Mouse (Mus musculus) midbrain, embryonic 16.5 days (tissue): ENCODE data around the gene Fsd2. TPM values are rescaled to one million over a fixed set of nuclear protein-coding genes. Genes with fewer than 3 reads are reported as not detected.
A peak's percentile ranks its signal among the peaks of the same experiment; 100 is the strongest.

Source experiments
- ATAC-seq: fragments of 200-750 bp; cut with Nextera tagmentation; 2 replicates; pipeline ENCODE4 v1.8.0; 2017; ENCODE audit warnings: moderate TSS enrichment
- H3K27ac ChIP-seq: fragments of 300-500 bp; sonication (generic); 2 replicates; pipeline ENCODE4 v1.5.1; 2014; ENCODE audit warnings: mild to moderate bottlenecking, low read length, mixed read lengths
- H3K27me3 ChIP-seq: fragments of 300-500 bp; sonication (generic); 2 replicates; pipeline ENCODE4 v1.6.1; 2014; ENCODE audit warnings: low read depth, low read length, mixed read lengths; ENCODE audit not compliant: control insufficient read depth, insufficient read depth
- H3K36me3 ChIP-seq: fragments of 300-500 bp; sonication (generic); 2 replicates; pipeline ENCODE4 v1.6.1; 2014; ENCODE audit warnings: mild to moderate bottlenecking, low read length, moderate library complexity, mixed read lengths; ENCODE audit not compliant: control insufficient read depth, insufficient read depth
- H3K4me1 ChIP-seq: fragments of 300-500 bp; sonication (generic); 2 replicates; pipeline ENCODE4 v1.6.1; 2014; ENCODE audit warnings: mild to moderate bottlenecking, low read length, mixed read lengths; ENCODE audit not compliant: control insufficient read depth, insufficient read depth
- H3K4me2 ChIP-seq: fragments of 300-500 bp; sonication (generic); 2 replicates; pipeline ENCODE4 v1.6.1; 2014; ENCODE audit warnings: mild to moderate bottlenecking, low read length, mixed read lengths
- H3K4me3 ChIP-seq: fragments of 300-500 bp; sonication (generic); 2 replicates; pipeline ENCODE4 v1.5.1; 2014; ENCODE audit warnings: low read depth, mild to moderate bottlenecking, low read length, moderate library complexity, mixed read lengths
- H3K9ac ChIP-seq: fragments of 300-500 bp; sonication (generic); 2 replicates; pipeline ENCODE4 v1.6.1; 2014; ENCODE audit warnings: low read depth, low read length, mixed read lengths
- H3K9me3 ChIP-seq: fragments of 300-500 bp; sonication (generic); replicated peaks from 2 replicates; pipeline ENCODE4 v1.6.1; 2014; ENCODE audit warnings: mild to moderate bottlenecking, low read length, mixed read lengths; ENCODE audit not compliant: control insufficient read depth, poor library complexity, severe bottlenecking
- WGBS: fragments of 180-500 bp; shearing (Covaris S2); extraction: QIAGEN DNeasy Blood & Tissue Kit; methylation state at CpG from one replicate; pipeline ENCODE4 v1.1.7; 2014; 5-methylcytosine and 5-hydroxymethylcytosine counted together
- polyA plus RNA-seq: library from polyadenylated mRNA; unstranded; fragments of >200 nt; fragmentation: Nextera tagmentation; extraction: Ambion mirVana; gene quantifications from 2 replicates; pipeline ENCODE4 v1.2.1, GENCODE M21; 2015

The Fsd2 gene
- polyA plus RNA-seq, 1 experiment from 2014 or later = 0.19 TPM

DNA sequence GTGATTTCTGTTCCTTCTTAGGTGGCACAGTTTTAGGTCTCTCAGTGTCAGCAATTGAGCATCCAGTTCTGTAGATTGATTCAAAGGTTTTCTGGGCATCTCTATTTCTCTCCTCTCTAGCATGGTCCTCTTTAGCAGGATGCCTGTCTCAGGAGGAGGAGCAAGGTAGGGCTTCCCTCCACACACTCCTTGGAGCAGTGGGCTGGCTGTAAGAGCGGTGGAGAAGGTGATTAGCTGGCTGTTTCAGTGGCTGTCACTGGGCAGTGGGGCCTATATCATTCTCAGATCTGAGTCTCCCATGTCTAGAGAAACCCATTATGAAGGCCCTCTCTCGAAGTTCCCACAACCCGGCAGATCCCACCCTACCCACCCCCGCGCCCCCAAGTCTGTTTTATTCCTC lies 652 bp upstream of the Fsd2 start:
- Histone ChIP-seq H3K9ac (no peak overlapping the region), H3K36me3 (no peaks in the 10 kb centered on the region), H3K9me3 (no peaks in the 10 kb centered on the region), H3K4me3 (no peak overlapping the region), H3K4me1 (peaks cover 4% of the 10 kb centered on the region), H3K4me2 (no peak overlapping the region), H3K27me3 (no peaks in the 10 kb centered on the region), H3K27ac (no peak overlapping the region)
- no peak for ATAC-seq
- WGBS = 95% methylated on average over 5 of the region's 5 CpGs

- Histone ChIP-seq H3K4me1 (no peaks in the 10 kb centered on the region), H3K27me3 (no peaks in the 10 kb centered on the region), H3K4me3 (no peak overlapping the region), H3K4me2 (no peak overlapping the region), H3K9me3 (no peaks in the 10 kb centered on the region), H3K9ac (no peak overlapping the region), H3K36me3 (no peaks in the 10 kb centered on the region), H3K27ac (no peak overlapping the region)
- ATAC-seq = no peak
- WGBS = 60% methylated on average over 4 of the region's 4 CpGs
Observed at GRCm38 (mm10) chr7:81566332-81566731, 412 bp downstream of the Fsd2 start.

DNA sequence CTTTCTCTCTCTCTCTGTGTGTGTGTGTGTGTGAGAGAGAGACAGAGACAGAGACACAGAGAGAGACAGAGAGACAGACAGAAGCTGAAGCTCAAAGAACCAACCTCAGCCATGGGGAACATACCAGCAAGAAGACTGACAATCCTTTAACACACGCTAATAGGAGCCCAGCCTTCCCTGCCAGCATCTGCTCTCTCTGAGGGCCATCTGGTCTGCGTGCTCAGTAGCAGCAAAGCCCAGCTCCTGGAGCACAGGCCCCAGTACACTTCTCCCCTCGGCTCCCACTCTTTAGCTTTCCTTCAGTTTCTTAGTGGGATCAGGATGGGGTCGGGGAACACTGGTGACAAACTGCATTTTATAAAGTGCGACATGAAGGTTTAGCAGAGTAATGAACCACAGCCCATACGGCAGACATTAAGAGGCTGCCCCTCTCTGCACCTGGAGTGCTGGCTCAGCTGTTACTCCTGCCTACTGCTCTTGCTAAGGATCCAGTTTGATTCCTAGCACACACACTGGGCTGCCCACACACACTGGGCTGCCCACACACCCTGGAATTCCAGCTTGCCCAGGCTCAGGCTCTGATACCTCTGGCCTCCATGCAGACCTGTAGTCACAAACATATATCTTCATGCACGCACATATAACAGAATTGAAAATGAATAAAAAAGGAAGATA lies 1.2 kb downstream of the Fsd2 start:
- Histone ChIP-seq H3K4me3 (no peak overlapping the region), H3K9ac (no peak overlapping the region), H3K9me3 (no peaks in the 10 kb centered on the region), H3K27me3 (no peaks in the 10 kb centered on the region), H3K4me1 (peaks cover 2% of the 10 kb centered on the region; the same call in 1 of the 2 replicates), H3K27ac (no peak overlapping the region), H3K4me2 (no peak overlapping the region), H3K36me3 (no peaks in the 10 kb centered on the region)
- ATAC-seq = no peak
- WGBS = 61% methylated on average over 7 of the region's 7 CpGs

DNA sequence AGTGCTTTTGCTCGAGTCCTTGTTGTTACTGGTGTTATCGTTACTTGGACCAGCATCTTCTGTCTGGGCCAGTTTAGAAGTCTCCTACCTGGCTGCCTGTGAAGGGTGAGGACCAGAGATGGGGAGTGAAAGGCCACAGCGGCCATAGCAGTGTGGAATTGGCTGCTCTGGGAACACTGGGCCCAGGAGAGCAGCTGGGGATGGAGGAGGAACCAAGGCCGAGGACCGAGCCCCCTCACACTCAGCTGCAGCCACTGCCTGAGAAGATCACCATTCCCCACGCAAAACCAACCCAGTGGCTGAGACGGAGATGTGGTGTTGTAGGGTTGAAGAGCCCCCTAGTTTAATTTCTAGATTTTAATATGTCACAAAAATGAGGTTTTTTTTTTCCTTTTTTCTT lies 2.0 kb downstream of the Fsd2 start:
- Histone ChIP-seq H3K9ac (no peak overlapping the region), H3K27ac (no peak overlapping the region), H3K27me3 (no peaks in the 10 kb centered on the region), H3K4me3 (no peak overlapping the region), H3K9me3 (no peaks in the 10 kb centered on the region), H3K36me3 (no peaks in the 10 kb centered on the region), H3K4me1 (peaks cover 6% of the 10 kb centered on the region; the same call in 1 of the 2 replicates), H3K4me2 (no peak overlapping the region)
- ATAC-seq = no peak
- 78% methylated on average over 7 of the region's 7 CpGs for WGBS

- H3K9me3 ChIP-seq = no peaks in the 10 kb centered on the region
- H3K27ac ChIP-seq = no peak overlapping the region
- H3K36me3 ChIP-seq = no peaks in the 10 kb centered on the region
- no peak overlapping the region for H3K4me2 ChIP-seq
- no peaks in the 10 kb centered on the region for H3K27me3 ChIP-seq
- ATAC-seq = no peak
- H3K4me3 ChIP-seq = no peak overlapping the region
- no peak overlapping the region for H3K9ac ChIP-seq
- peaks cover 6% of the 10 kb centered on the region; the same call in 1 of the 2 replicates for H3K4me1 ChIP-seq
- WGBS = 85% methylated on average over 4 of the region's 4 CpGs
Observed at GRCm38 (mm10) chr7:81563506-81564015, 3.2 kb downstream of the Fsd2 start.

DNA sequence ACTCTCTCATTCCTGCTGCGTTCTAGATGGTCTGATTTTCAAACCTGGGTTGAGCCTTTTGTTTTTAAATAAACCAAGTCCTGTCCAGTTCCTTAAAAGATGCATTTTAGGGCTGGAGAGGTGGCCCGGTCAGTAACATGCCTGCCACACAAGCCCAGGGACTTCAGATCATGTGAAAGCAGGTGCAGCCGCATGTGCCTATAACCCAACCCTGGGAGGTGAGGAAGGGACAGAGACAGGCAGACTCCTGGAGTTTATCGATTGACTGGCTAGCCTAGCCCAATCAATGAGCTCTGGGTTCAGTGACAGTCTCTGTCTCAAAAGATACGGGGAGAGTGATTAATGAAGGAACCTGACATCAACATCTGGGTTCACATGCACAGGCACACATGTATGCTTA lies 5.5 kb downstream of the Fsd2 start:
- Histone ChIP-seq H3K4me3 (no peak overlapping the region), H3K9ac (no peak overlapping the region), H3K4me1 (peaks cover 6% of the 10 kb centered on the region; the same call in 1 of the 2 replicates), H3K27me3 (no peaks in the 10 kb centered on the region), H3K27ac (no peak overlapping the region), H3K9me3 (no peaks in the 10 kb centered on the region), H3K4me2 (no peak overlapping the region), H3K36me3 (no peaks in the 10 kb centered on the region)
- WGBS = 73% methylated on average over 5 of the region's 5 CpGs
- no peak for ATAC-seq

DNA sequence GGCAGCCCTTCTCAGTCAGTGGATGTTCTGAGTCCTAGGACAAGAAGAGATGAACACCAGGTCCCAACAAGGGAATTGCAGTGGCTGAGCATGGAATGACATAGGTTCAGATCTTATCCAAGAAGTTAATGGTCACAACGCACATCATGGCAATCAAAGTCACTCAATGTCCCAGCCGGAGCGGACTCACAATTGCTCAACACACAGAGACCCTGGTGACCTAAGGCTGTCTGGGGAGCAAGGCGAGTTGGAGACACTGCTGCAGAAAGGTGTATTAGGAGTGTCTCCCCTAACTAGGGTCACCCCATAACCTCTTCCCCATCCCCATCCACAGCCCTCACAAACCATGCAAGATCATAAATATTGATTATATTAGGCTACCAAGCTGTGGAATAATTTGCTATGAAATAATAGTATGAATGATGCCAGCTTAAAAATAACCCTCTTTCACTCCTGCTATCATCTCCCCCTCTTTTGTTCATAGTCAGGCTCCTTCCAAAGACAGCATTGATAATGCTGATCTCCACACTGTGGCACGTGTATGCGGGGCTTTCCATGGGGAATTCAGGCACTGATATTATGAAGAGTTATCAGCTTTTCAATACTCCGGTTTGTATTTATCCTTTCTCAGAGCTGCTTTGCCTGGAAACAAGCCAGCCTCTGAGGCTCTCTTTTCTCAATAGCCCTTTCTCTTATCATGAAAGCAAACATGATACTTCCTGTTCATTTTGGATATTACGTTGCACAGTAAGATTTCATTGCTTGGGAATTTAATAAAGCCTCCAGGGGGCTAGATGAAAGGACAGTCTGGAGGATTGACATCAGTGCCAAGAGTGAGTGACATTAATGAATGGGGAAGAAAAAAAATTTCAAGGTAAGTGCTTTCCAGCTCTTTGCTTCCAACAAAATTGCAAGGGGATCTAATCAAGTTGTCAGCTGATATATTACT lies 6.4 kb downstream of the Fsd2 start:
- no peak overlapping the region for H3K27ac ChIP-seq
- WGBS = 51% methylated on average over 8 of the region's 8 CpGs

GRCm38 (mm10) chr7:81559231-81559980 lies 7.3 kb downstream of the Fsd2 start:
- no peaks in the 10 kb centered on the region for H3K36me3 ChIP-seq
- H3K27me3 ChIP-seq = no peaks in the 10 kb centered on the region
- H3K9ac ChIP-seq = no peak overlapping the region
- H3K4me1 ChIP-seq = peaks cover 6% of the 10 kb centered on the region; the same call in 1 of the 2 replicates
- H3K27ac ChIP-seq = no peak overlapping the region
- H3K4me3 ChIP-seq = no peak overlapping the region
- H3K4me2 ChIP-seq = no peak overlapping the region
- no peak for ATAC-seq
- no peaks in the 10 kb centered on the region for H3K9me3 ChIP-seq
- 87% methylated on average over 14 of the region's 14 CpGs for WGBS

More for the DNA sequence above, 6.4 kb downstream of the Fsd2 start:
- Histone ChIP-seq H3K36me3 (no peaks in the 10 kb centered on the region), H3K4me3 (no peak overlapping the region), H3K4me1 (peaks cover 6% of the 10 kb centered on the region; the same call in 1 of the 2 replicates), H3K27me3 (no peaks in the 10 kb centered on the region), H3K9ac (no peak overlapping the region), H3K9me3 (no peaks in the 10 kb centered on the region), H3K4me2 (no peak overlapping the region)
- ATAC-seq = peak; percentile 45; the same call in 1 of the 2 replicates
